Mouse (Mus musculus) midbrain, postnatal 0 days (tissue): Measurements from ENCODE around the gene Sdk1. TPM values are rescaled to one million over a fixed set of nuclear protein-coding genes. Genes with fewer than 3 reads are reported as not detected.

ENCODE experiments used
- ATAC-seq: fragments of 200-750 bp; cut with Nextera tagmentation; 2 replicates; pipeline ENCODE4 v1.8.0; 2017; ENCODE audit warnings: moderate number of reproducible peaks, mild to moderate bottlenecking, moderate TSS enrichment, moderate library complexity; ENCODE audit not compliant: low FRiP score
- DNase-seq: peaks from one replicate; pipeline ENCODE4 v3.0.0-alpha.2; 2015; ENCODE audit warnings: low spot score
- H3K27ac ChIP-seq: fragments of 300-500 bp; sonication (generic); 2 replicates; pipeline ENCODE4 v1.5.1; 2014; ENCODE audit warnings: low read depth, mild to moderate bottlenecking, low read length, mixed read lengths
- H3K27me3 ChIP-seq: fragments of 300-500 bp; sonication (generic); 2 replicates; pipeline ENCODE4 v1.6.1; 2014; ENCODE audit warnings: low read length, control low read depth, mixed read lengths; ENCODE audit not compliant: insufficient read depth
- H3K36me3 ChIP-seq: fragments of 300-500 bp; sonication (generic); 2 replicates; pipeline ENCODE4 v1.6.1; 2014; ENCODE audit warnings: low read length, control low read depth, mixed read lengths; ENCODE audit not compliant: insufficient read depth
- H3K4me1 ChIP-seq: fragments of 300-500 bp; sonication (generic); 2 replicates; pipeline ENCODE4 v1.6.1; 2014; ENCODE audit warnings: mild to moderate bottlenecking, control low read depth, antibody characterized with exemption, low read length, mixed read lengths; ENCODE audit not compliant: insufficient read depth
- H3K4me2 ChIP-seq: fragments of 300-500 bp; sonication (generic); 2 replicates; pipeline ENCODE4 v1.6.1; 2014; ENCODE audit warnings: low read depth, mild to moderate bottlenecking, low read length, mixed read lengths; ENCODE audit not compliant: poor library complexity, severe bottlenecking
- H3K4me3 ChIP-seq: fragments of 300-500 bp; sonication (generic); 2 replicates; pipeline ENCODE4 v1.5.1; 2014; ENCODE audit warnings: low read depth, mild to moderate bottlenecking, low read length, moderate library complexity
- H3K9ac ChIP-seq: fragments of 300-500 bp; sonication (generic); replicated peaks from 2 replicates; pipeline ENCODE4 v1.6.1; 2014; ENCODE audit warnings: mild to moderate bottlenecking, low read length, moderate library complexity, mixed read lengths; ENCODE audit not compliant: poor library complexity, severe bottlenecking
- H3K9me3 ChIP-seq: fragments of 300-500 bp; sonication (generic); 2 replicates; pipeline ENCODE4 v1.6.1; 2016; ENCODE audit warnings: low read length, control low read depth
- CTCF ChIP-seq: IDR thresholded peaks from 2 replicates; pipeline ENCODE4 v1.5.1; 2016; ENCODE audit warnings: antibody characterized with exemption, mild to moderate bottlenecking
- WGBS: fragments of 180-500 bp; shearing (Covaris S2); extraction: QIAGEN DNeasy Blood & Tissue Kit; methylation state at CpG from one replicate; pipeline ENCODE4 v1.1.7; 2014; 5-methylcytosine and 5-hydroxymethylcytosine counted together
- polyA plus RNA-seq: library from polyadenylated mRNA; unstranded; fragments of >200 nt; fragmentation: Nextera tagmentation; extraction: Ambion mirVana; gene quantifications from 2 replicates; pipeline ENCODE4 v1.2.1, GENCODE M21; 2015
- total RNA-seq: library from RNA; depleted of rRNA; stranded (reverse); fragments of >200 nt; gene quantifications from 2 replicates; pipeline ENCODE4 v1.2.3, GENCODE M21; 2014

Gene Sdk1
- total and polyA plus RNA-seq, 2 experiments from 2014 or later = 2.6 to 26.7 TPM

- H3K4me1 ChIP-seq = 0 out of 2 replicates have a peak, but pooled peaks cover 6% of the 10 kb centered on the region
- peak; percentile 76 for DNase-seq
- H3K27ac ChIP-seq = peak overlapping the region; percentile 48
- no peak overlapping the region; the same call in 1 of the 2 replicates for H3K9ac ChIP-seq
- ATAC-seq = no peak
- no peak overlapping the region for H3K4me3 ChIP-seq
- no peak overlapping the region for H3K4me2 ChIP-seq
- H3K36me3 ChIP-seq = no peaks in the 10 kb centered on the region
- no peak for TF ChIP-seq CTCF
- no peaks in the 10 kb centered on the region for H3K9me3 ChIP-seq
- no peaks in the 10 kb centered on the region for H3K27me3 ChIP-seq
- WGBS = 41% methylated on average over 13 of the region's 13 CpGs
Measured at GRCm38 (mm10) chr5:142074561-142075500, 833.5 kb downstream of the Sdk1 start.

DNA sequence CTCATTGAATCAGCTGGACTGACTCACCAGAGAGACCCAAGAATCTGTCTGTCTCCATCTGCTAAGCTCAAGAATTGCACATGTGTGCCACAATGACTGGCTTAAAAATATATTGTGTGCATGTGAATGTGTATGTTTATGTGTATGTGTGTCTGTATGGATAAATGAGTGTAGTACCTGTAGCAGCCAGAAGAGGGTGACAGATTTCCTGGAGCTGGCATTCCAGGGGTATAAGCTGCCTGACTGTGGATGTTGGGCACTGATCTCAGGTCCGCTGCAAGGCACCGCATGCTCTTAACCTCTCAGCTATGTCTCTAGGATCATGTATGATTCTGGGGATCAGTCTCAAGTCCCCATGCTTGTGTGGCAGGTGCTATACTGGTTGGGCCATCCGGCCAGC, 839.4 kb downstream of the Sdk1 start:
- Histone ChIP-seq H3K4me1 (no peaks in the 10 kb centered on the region), H3K27ac (no peak overlapping the region), H3K4me2 (no peak overlapping the region), H3K4me3 (no peak overlapping the region), H3K36me3 (no peaks in the 10 kb centered on the region), H3K27me3 (no peaks in the 10 kb centered on the region), H3K9me3 (no peaks in the 10 kb centered on the region), H3K9ac (no peak overlapping the region)
- peak; percentile 46 for TF ChIP-seq CTCF
- ATAC-seq = no peak
- no peak for DNase-seq
- WGBS = 98% methylated on average over 3 of the region's 3 CpGs

GRCm38 (mm10) chr5:142081076-142081475, 839.8 kb downstream of the Sdk1 start:
- 96% methylated on average over 3 of the region's 3 CpGs for WGBS
- no peak for DNase-seq
- Histone ChIP-seq H3K4me3 (no peak overlapping the region), H3K9me3 (no peaks in the 10 kb centered on the region), H3K27ac (no peak overlapping the region), H3K4me1 (no peaks in the 10 kb centered on the region), H3K9ac (no peak overlapping the region), H3K4me2 (no peak overlapping the region), H3K27me3 (no peaks in the 10 kb centered on the region), H3K36me3 (no peaks in the 10 kb centered on the region)
- TF ChIP-seq CTCF = no peak
- no peak for ATAC-seq

GRCm38 (mm10) chr5:142096377-142096841, 855.1 kb downstream of the Sdk1 start:
- H3K36me3 ChIP-seq = no peaks in the 10 kb centered on the region
- WGBS = 80% methylated on average over 11 of the region's 11 CpGs
- H3K4me3 ChIP-seq = no peak overlapping the region
- peak; percentile 80 for DNase-seq
- no peak overlapping the region for H3K27ac ChIP-seq
- no peak for TF ChIP-seq CTCF
- H3K27me3 ChIP-seq = no peaks in the 10 kb centered on the region
- H3K4me2 ChIP-seq = no peak overlapping the region
- no peak overlapping the region for H3K9ac ChIP-seq
- ATAC-seq = no peak
- H3K9me3 ChIP-seq = no peaks in the 10 kb centered on the region
- no peaks in the 10 kb centered on the region for H3K4me1 ChIP-seq

DNA sequence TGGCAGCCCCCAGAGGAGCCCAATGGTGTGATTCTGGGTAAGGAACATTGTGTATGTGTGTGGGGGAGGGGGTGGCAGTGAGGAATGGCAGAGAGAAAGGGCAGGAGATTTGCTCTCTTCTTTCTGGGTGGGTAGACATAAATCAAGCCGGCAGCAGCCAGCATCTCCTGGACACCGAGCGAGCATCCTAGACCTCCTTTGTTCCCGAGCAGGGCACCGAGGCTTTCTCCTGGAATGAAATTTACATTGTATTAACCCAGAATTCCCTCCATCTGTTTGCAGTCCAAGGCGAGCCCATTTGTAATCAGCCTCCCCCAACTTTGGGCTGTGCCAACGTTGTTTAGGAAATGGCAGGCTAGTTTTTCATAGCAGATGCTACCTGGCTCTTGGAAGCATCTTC, 858.9 kb downstream of the Sdk1 start:
- no peak for TF ChIP-seq CTCF
- peak; percentile 19 for DNase-seq
- Histone ChIP-seq H3K36me3 (no peaks in the 10 kb centered on the region), H3K9me3 (no peaks in the 10 kb centered on the region), H3K4me1 (no peaks in the 10 kb centered on the region), H3K27me3 (no peaks in the 10 kb centered on the region), H3K9ac (no peak overlapping the region), H3K4me2 (no peak overlapping the region), H3K27ac (no peak overlapping the region), H3K4me3 (no peak overlapping the region)
- ATAC-seq = no peak
- WGBS = 48% methylated on average over 7 of the region's 7 CpGs

GRCm38 (mm10) chr5:142107434-142107833, 866.1 kb downstream of the Sdk1 start:
- no peak overlapping the region for H3K4me3 ChIP-seq
- no peak overlapping the region for H3K27ac ChIP-seq
- H3K4me2 ChIP-seq = no peak overlapping the region
- no peak overlapping the region for H3K9ac ChIP-seq
- WGBS = 36% methylated on average over 11 of the region's 11 CpGs
- H3K27me3 ChIP-seq = no peaks in the 10 kb centered on the region
- no peak for TF ChIP-seq CTCF
- DNase-seq (no peak), ATAC-seq (no peak)
- H3K4me1 ChIP-seq = no peaks in the 10 kb centered on the region
- no peaks in the 10 kb centered on the region for H3K9me3 ChIP-seq
- no peaks in the 10 kb centered on the region for H3K36me3 ChIP-seq
